Mouse (Mus musculus) liver, embryonic 14.5 days (tissue): ENCODE data around the gene Mrpl49. TPM values are rescaled to one million over a fixed set of nuclear protein-coding genes. Genes with fewer than 3 reads are reported as not detected.

Experiments used
- ATAC-seq: fragments of 200-750 bp; cut with Nextera tagmentation; 2 replicates; pipeline ENCODE4 v1.8.0; 2017; ENCODE audit warnings: moderate number of reproducible peaks, mild to moderate bottlenecking, moderate library complexity; ENCODE audit not compliant: insufficient read depth
- DNase-seq, 3 experiments: peaks; one replicate each; pipeline ENCODE4 v3.0.0-alpha.2; 2012 to 2013; ENCODE audit warnings: low read depth in 3 of 3, low spot score in 3 of 3
- H3K27ac ChIP-seq: fragments of 300-500 bp; sonication (generic); 2 replicates; pipeline ENCODE4 v1.5.1; 2014; ENCODE audit warnings: moderate library complexity, mild to moderate bottlenecking, control low read depth, inconsistent platforms
- H3K27me3 ChIP-seq: fragments of 300-500 bp; sonication (generic); 2 replicates; pipeline ENCODE4 v1.6.1; 2014; ENCODE audit warnings: mild to moderate bottlenecking, low read length, moderate library complexity; ENCODE audit not compliant: control insufficient read depth, insufficient read depth
- H3K36me3 ChIP-seq: fragments of 300-500 bp; sonication (generic); replicated peaks from 2 replicates; pipeline ENCODE4 v1.6.1; 2014; ENCODE audit warnings: low read depth; ENCODE audit not compliant: control insufficient read depth, insufficient read depth
- H3K4me1 ChIP-seq, 2 experiments: fragments of 200-500 bp in 1 of 2; fragments of 300-500 bp in 1 of 2; sonication (generic) in 1 of 2; replicated peaks; 2 replicates each; pipeline ENCODE4 v1.6.1; 2012 to 2014; ENCODE audit warnings: antibody characterized with exemption in 1 of 2, inconsistent platforms in 1 of 2, low read length in 1 of 2; ENCODE audit not compliant: control insufficient read depth in 2 of 2, insufficient read depth in 2 of 2
- H3K4me2 ChIP-seq: fragments of 300-500 bp; sonication (generic); 2 replicates; pipeline ENCODE4 v1.6.1; 2014; ENCODE audit warnings: low read depth, mild to moderate bottlenecking, control low read depth, moderate library complexity
- H3K4me3 ChIP-seq, 2 experiments: fragments of 200-500 bp in 1 of 2; fragments of 300-500 bp in 1 of 2; sonication (generic) in 1 of 2; 2 replicates each; pipeline ENCODE4 v1.5.1; 2012 to 2014; ENCODE audit warnings: low read depth in 2 of 2, low read length in 2 of 2, mild to moderate bottlenecking in 2 of 2, control low read depth in 1 of 2, inconsistent platforms in 1 of 2, moderate library complexity in 1 of 2; ENCODE audit not compliant: insufficient read depth in 1 of 2
- H3K9ac ChIP-seq: fragments of 300-500 bp; sonication (generic); replicated peaks from 2 replicates; pipeline ENCODE4 v1.6.1; 2014; ENCODE audit warnings: mild to moderate bottlenecking, control low read depth, moderate library complexity
- H3K9me3 ChIP-seq: fragments of 300-500 bp; sonication (generic); 2 replicates; pipeline ENCODE4 v1.6.1; 2016; ENCODE audit warnings: low read length, mixed read lengths; ENCODE audit not compliant: control insufficient read depth
- CTCF ChIP-seq: IDR thresholded peaks from 2 replicates; pipeline ENCODE4 v1.5.1; 2016; ENCODE audit warnings: antibody characterized with exemption, low read depth, control low read depth
- EP300 ChIP-seq: IDR thresholded peaks from 2 replicates; pipeline ENCODE4 v1.6.1; 2016; ENCODE audit warnings: antibody characterized with exemption, low read depth
- WGBS: fragments of 180-500 bp; shearing (Covaris S2); extraction: QIAGEN DNeasy Blood & Tissue Kit; methylation state at CpG from one replicate; pipeline ENCODE4 v1.1.7; 2014; ENCODE audit not compliant: insufficient replicate concordance; 5-methylcytosine and 5-hydroxymethylcytosine counted together
- polyA plus RNA-seq, 2 experiments: library from polyadenylated mRNA; depleted of rRNA in 1 of 2; stranded (reverse) in 1 of 2; unstranded in 1 of 2; fragments of >200 nt; fragmentation: Nextera tagmentation in 1 of 2; extraction: Ambion mirVana in 1 of 2; gene quantifications; 2 replicates each; pipeline versions ENCODE4 v1.2.1 to v1.2.3; 2012 to 2014

Mrpl49 gene
- polyA plus RNA-seq, 2 experiments = 29.6 to 43.7 TPM

GRCm38 (mm10) chr19:6067011-6067723, 9.6 kb upstream of the Mrpl49 start:
- H3K27ac ChIP-seq = peak overlapping the region; percentile 56
- DNase-seq = peak; percentile 72 to 77 (median 74)
- peak; percentile 97 for TF ChIP-seq CTCF
- TF ChIP-seq EP300 = no peak
- peak overlapping the region; percentile 88 for H3K4me2 ChIP-seq
- under 1% methylated on average over 30 of the region's 30 CpGs for WGBS
- peaks cover 11 to 13% of the 10 kb centered on the region in 2 experiments for H3K4me1 ChIP-seq
- peak overlapping the region; percentile 51 to 60 for H3K4me3 ChIP-seq
- 0 out of 2 replicates have a peak, but pooled peaks cover 3% of the 10 kb centered on the region for H3K36me3 ChIP-seq
- H3K9me3 ChIP-seq = no peaks in the 10 kb centered on the region
- no peaks in the 10 kb centered on the region for H3K27me3 ChIP-seq
- peak overlapping the region; percentile 58 for H3K9ac ChIP-seq
- ATAC-seq = peak; percentile 69

- peaks cover 11 to 14% of the 10 kb centered on the region in 2 experiments for H3K4me1 ChIP-seq
- H3K4me3 ChIP-seq = peak overlapping the region; percentile 51 to 60
Observed at GRCm38 (mm10) chr19:6066571-6066970, 9.0 kb upstream of the Mrpl49 start.

GRCm38 (mm10) chr19:6063081-6063480, 5.5 kb upstream of the Mrpl49 start:
- H3K27me3 ChIP-seq = no peaks in the 10 kb centered on the region
- H3K4me1 ChIP-seq = peaks cover 18 to 22% of the 10 kb centered on the region in 2 experiments
- peaks cover 20% of the 10 kb centered on the region for H3K36me3 ChIP-seq
- TF ChIP-seq CTCF (no peak), EP300 (no peak)
- DNase-seq (no peak), ATAC-seq (no peak)
- 78% methylated on average over 6 of the region's 6 CpGs for WGBS
- no peak overlapping the region; the same call in 1 of the 2 replicates for H3K9ac ChIP-seq
- no peak overlapping the region for H3K27ac ChIP-seq
- H3K9me3 ChIP-seq = no peaks in the 10 kb centered on the region
- H3K4me2 ChIP-seq = peak overlapping the region; percentile 86
- H3K4me3 ChIP-seq = peak overlapping the region in 1 of 2 experiments; percentile 97; a peak in 1 of 4 replicates

More at GRCm38 (mm10) chr19:6066571-6066970, 9.0 kb upstream of the Mrpl49 start:
- Histone ChIP-seq H3K4me2 (peak overlapping the region; percentile 88), H3K9ac (no peak overlapping the region), H3K27ac (no peak overlapping the region), H3K27me3 (no peaks in the 10 kb centered on the region), H3K36me3 (0 out of 2 replicates have a peak, but pooled peaks cover 3% of the 10 kb centered on the region), H3K9me3 (no peaks in the 10 kb centered on the region)
- DNase-seq (no peak), ATAC-seq (no peak)
- WGBS = 41% methylated on average over 5 of the region's 5 CpGs
- no peak for TF ChIP-seq EP300
- TF ChIP-seq CTCF = no peak

GRCm38 (mm10) chr19:6062418-6062817, 4.8 kb upstream of the Mrpl49 start:
- 46% methylated on average over 5 of the region's 5 CpGs for WGBS
- ATAC-seq = no peak
- H3K4me1 ChIP-seq = peaks cover 16 to 20% of the 10 kb centered on the region in 2 experiments

GRCm38 (mm10) chr19:6061641-6062302, 4.2 kb upstream of the Mrpl49 start:
- Histone ChIP-seq H3K36me3 (peaks cover 20% of the 10 kb centered on the region), H3K4me3 (peak overlapping the region; percentile 66 to 97), H3K27ac (peak overlapping the region; percentile 94), H3K4me1 (peaks cover 17 to 19% of the 10 kb centered on the region in 2 experiments), H3K4me2 (peak overlapping the region; percentile 86), H3K27me3 (no peaks in the 10 kb centered on the region), H3K9me3 (no peaks in the 10 kb centered on the region), H3K9ac (peak overlapping the region; percentile 92)
- under 1% methylated on average over 44 of the region's 44 CpGs for WGBS
- peak; percentile 5; the same call in 1 of the 2 replicates for ATAC-seq
- TF ChIP-seq CTCF = 0 out of 2 replicates have a peak, but pooled peaks have one; percentile 14
- 0 out of 2 replicates have a peak, but pooled peaks have one; percentile 8 for TF ChIP-seq EP300
- DNase-seq = no peak

More at GRCm38 (mm10) chr19:6062418-6062817, 4.8 kb upstream of the Mrpl49 start:
- no peak for TF ChIP-seq CTCF
- no peak for TF ChIP-seq EP300
- peak overlapping the region; percentile 86 for H3K4me2 ChIP-seq
- H3K4me3 ChIP-seq = peak overlapping the region; percentile 66 to 97
- no peaks in the 10 kb centered on the region for H3K27me3 ChIP-seq
- peak overlapping the region; percentile 92 for H3K9ac ChIP-seq
- no peak overlapping the region; the same call in 1 of the 2 replicates for H3K27ac ChIP-seq
- H3K36me3 ChIP-seq = peaks cover 20% of the 10 kb centered on the region
- no peak for DNase-seq
- H3K9me3 ChIP-seq = no peaks in the 10 kb centered on the region
